Mouse (Mus musculus) midbrain, embryonic 11.5 days (tissue): ENCODE data around the gene Depdc1b. TPM values are rescaled to one million over a fixed set of nuclear protein-coding genes. Genes with fewer than 3 reads are reported as not detected.
A peak's percentile ranks its signal among the peaks of the same experiment; 100 is the strongest.

Experiments used
- ATAC-seq: fragments of 200-750 bp; cut with Nextera tagmentation; 2 replicates; pipeline ENCODE4 v1.8.0; 2017; ENCODE audit warnings: moderate TSS enrichment, moderate library complexity; ENCODE audit not compliant: low FRiP score
- DNase-seq: peaks from one replicate; pipeline ENCODE4 v3.0.0; 2015; ENCODE audit warnings: low spot score; ENCODE audit errors: missing footprints
- H3K27ac ChIP-seq: fragments of 300-500 bp; sonication (generic); 2 replicates; pipeline ENCODE4 v1.5.1; 2014; ENCODE audit warnings: low read depth, low read length
- H3K27me3 ChIP-seq: fragments of 300-500 bp; sonication (generic); 2 replicates; pipeline ENCODE4 v1.6.1; 2014; ENCODE audit warnings: mild to moderate bottlenecking, low read length, moderate library complexity, mixed read lengths; ENCODE audit not compliant: control insufficient read depth, insufficient read depth
- H3K36me3 ChIP-seq: fragments of 300-500 bp; sonication (generic); 2 replicates; pipeline ENCODE4 v1.6.1; 2014; ENCODE audit warnings: mild to moderate bottlenecking, low read length, moderate library complexity, mixed read lengths; ENCODE audit not compliant: control insufficient read depth, insufficient read depth
- H3K4me1 ChIP-seq: fragments of 300-500 bp; sonication (generic); 2 replicates; pipeline ENCODE4 v1.6.1; 2014; ENCODE audit warnings: low read length; ENCODE audit not compliant: control insufficient read depth, insufficient read depth
- H3K4me2 ChIP-seq: fragments of 300-500 bp; sonication (generic); 2 replicates; pipeline ENCODE4 v1.6.1; 2014; ENCODE audit warnings: mild to moderate bottlenecking, moderate library complexity
- H3K4me3 ChIP-seq: fragments of 300-500 bp; sonication (generic); 2 replicates; pipeline ENCODE4 v1.5.1; 2014; ENCODE audit warnings: low read depth, low read length
- H3K9ac ChIP-seq: fragments of 300-500 bp; sonication (generic); 2 replicates; pipeline ENCODE4 v1.6.1; 2014; ENCODE audit warnings: low read length
- H3K9me3 ChIP-seq: fragments of 300-500 bp; sonication (generic); 2 replicates; pipeline ENCODE4 v1.6.1; 2016; ENCODE audit warnings: low read length; ENCODE audit not compliant: control insufficient read depth
- WGBS: fragments of 180-500 bp; shearing (Covaris S2); extraction: QIAGEN DNeasy Blood & Tissue Kit; methylation state at CpG from one replicate; pipeline ENCODE4 v1.1.7; 2014; 5-methylcytosine and 5-hydroxymethylcytosine counted together
- polyA plus RNA-seq: library from polyadenylated mRNA; unstranded; fragments of >200 nt; fragmentation: Nextera tagmentation; extraction: Ambion mirVana; gene quantifications from 2 replicates; pipeline ENCODE4 v1.2.1, GENCODE M21; 2014

Depdc1b gene
- polyA plus RNA-seq, 1 experiment from 2014 or later, result 17.3 TPM

DNA sequence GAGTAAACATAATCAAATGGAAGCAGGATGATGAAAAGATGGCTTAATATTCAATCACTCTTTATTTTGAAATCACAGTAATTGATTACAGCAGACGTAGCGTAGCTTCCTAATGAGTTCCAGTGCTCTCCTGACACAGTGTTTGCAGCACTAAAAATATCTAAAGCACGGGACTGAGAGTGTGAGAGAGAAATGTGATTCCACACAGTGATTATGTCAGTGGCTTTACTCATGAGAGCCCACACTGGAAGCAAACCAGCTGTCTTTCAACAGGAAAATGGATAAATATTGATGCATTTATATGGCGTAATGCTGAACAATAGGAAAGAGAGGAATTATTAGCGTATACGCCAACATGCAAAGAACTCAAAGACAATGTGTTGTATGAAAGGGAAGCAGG, 37.5 kb upstream of the Depdc1b start:
- Histone ChIP-seq H3K36me3 (no peaks in the 10 kb centered on the region), H3K27ac (no peak overlapping the region), H3K9me3 (no peaks in the 10 kb centered on the region), H3K9ac (no peak overlapping the region), H3K27me3 (no peaks in the 10 kb centered on the region), H3K4me3 (no peak overlapping the region), H3K4me2 (no peak overlapping the region), H3K4me1 (no peaks in the 10 kb centered on the region)
- ATAC-seq (no peak), DNase-seq (no peak)
- WGBS, result 83% methylated on average over 6 of the region's 6 CpGs

- H3K4me2 ChIP-seq, result no peak overlapping the region
- no peaks in the 10 kb centered on the region for H3K4me1 ChIP-seq
- H3K27me3 ChIP-seq, result no peaks in the 10 kb centered on the region
- no peak for ATAC-seq
- H3K9me3 ChIP-seq, result no peaks in the 10 kb centered on the region
- H3K36me3 ChIP-seq, result no peaks in the 10 kb centered on the region
- 86% methylated on average over 2 of the region's 2 CpGs for WGBS
- H3K4me3 ChIP-seq, result no peak overlapping the region
- no peak overlapping the region for H3K9ac ChIP-seq
- peak; percentile 37 for DNase-seq
- H3K27ac ChIP-seq, result no peak overlapping the region
These were observed 31.8 kb upstream of the Depdc1b start for GRCm38 (mm10) chr13:108284312-108284711.

GRCm38 (mm10) chr13:108287953-108288352, 28.2 kb upstream of the Depdc1b start:
- no peak overlapping the region for H3K27ac ChIP-seq
- no peaks in the 10 kb centered on the region for H3K27me3 ChIP-seq
- H3K9me3 ChIP-seq, result no peaks in the 10 kb centered on the region
- 68% methylated on average over 3 of the region's 3 CpGs for WGBS
- H3K9ac ChIP-seq, result no peak overlapping the region
- no peak overlapping the region for H3K4me3 ChIP-seq
- H3K4me2 ChIP-seq, result no peak overlapping the region
- no peaks in the 10 kb centered on the region for H3K36me3 ChIP-seq
- ATAC-seq (no peak), DNase-seq (no peak)
- no peaks in the 10 kb centered on the region for H3K4me1 ChIP-seq

- H3K27ac ChIP-seq, result no peak overlapping the region
- H3K27me3 ChIP-seq, result no peaks in the 10 kb centered on the region
- H3K9me3 ChIP-seq, result no peaks in the 10 kb centered on the region
- DNase-seq (peak; percentile 57), ATAC-seq (no peak)
- H3K4me3 ChIP-seq, result no peak overlapping the region
- H3K9ac ChIP-seq, result no peak overlapping the region
- H3K4me1 ChIP-seq, result no peaks in the 10 kb centered on the region
- WGBS, result 86% methylated on average over 3 of the region's 3 CpGs
- no peaks in the 10 kb centered on the region for H3K36me3 ChIP-seq
- no peak overlapping the region for H3K4me2 ChIP-seq
These were observed 26.7 kb upstream of the Depdc1b start for GRCm38 (mm10) chr13:108289436-108289835.

DNA sequence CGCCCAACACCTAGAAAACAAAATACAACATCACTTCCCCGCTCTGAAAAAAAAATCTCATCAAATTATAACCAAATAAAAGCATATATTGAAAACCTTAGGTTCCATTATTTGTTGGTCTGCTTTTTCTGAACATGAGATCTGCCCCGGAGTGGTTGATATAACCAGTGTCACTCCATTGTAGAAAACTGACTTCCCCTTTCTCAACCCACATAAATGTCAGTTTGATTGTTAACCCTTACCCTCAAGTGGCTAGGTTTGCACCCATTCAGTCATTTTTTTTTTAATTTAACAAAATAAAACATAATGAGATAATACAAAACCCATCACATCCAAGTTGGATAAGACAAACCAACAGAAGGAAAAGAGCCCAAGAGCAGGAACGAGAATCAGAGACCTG, 25.8 kb upstream of the Depdc1b start:
- H3K4me2 ChIP-seq, result no peak overlapping the region
- no peak overlapping the region for H3K9ac ChIP-seq
- ATAC-seq (no peak), DNase-seq (no peak)
- no peaks in the 10 kb centered on the region for H3K4me1 ChIP-seq
- no peak overlapping the region for H3K4me3 ChIP-seq
- H3K27ac ChIP-seq, result no peak overlapping the region
- H3K36me3 ChIP-seq, result no peaks in the 10 kb centered on the region
- H3K9me3 ChIP-seq, result no peaks in the 10 kb centered on the region
- no peaks in the 10 kb centered on the region for H3K27me3 ChIP-seq
- WGBS, result 90% methylated on average over 4 of the region's 4 CpGs

- 30% methylated on average over 12 of the region's 12 CpGs for WGBS
- Histone ChIP-seq H3K4me1 (peaks cover 5% of the 10 kb centered on the region; the same call in 1 of the 2 replicates), H3K9me3 (no peaks in the 10 kb centered on the region), H3K4me2 (peak overlapping the region; percentile 19; the same call in 1 of the 2 replicates), H3K36me3 (no peaks in the 10 kb centered on the region), H3K27ac (no peak overlapping the region), H3K4me3 (no peak overlapping the region), H3K27me3 (no peaks in the 10 kb centered on the region), H3K9ac (no peak overlapping the region)
- peak; percentile 92 for DNase-seq
- ATAC-seq, result peak; percentile 74
These were observed 18.6 kb upstream of the Depdc1b start for GRCm38 (mm10) chr13:108297350-108298093.

GRCm38 (mm10) chr13:108298241-108298640, 17.9 kb upstream of the Depdc1b start:
- Histone ChIP-seq H3K9me3 (no peaks in the 10 kb centered on the region), H3K9ac (no peak overlapping the region), H3K4me2 (no peak overlapping the region), H3K4me3 (no peak overlapping the region), H3K36me3 (no peaks in the 10 kb centered on the region), H3K27ac (no peak overlapping the region), H3K27me3 (no peaks in the 10 kb centered on the region), H3K4me1 (peaks cover 5% of the 10 kb centered on the region; the same call in 1 of the 2 replicates)
- ATAC-seq (no peak), DNase-seq (no peak)
- 76% methylated on average over 5 of the region's 5 CpGs for WGBS

DNA sequence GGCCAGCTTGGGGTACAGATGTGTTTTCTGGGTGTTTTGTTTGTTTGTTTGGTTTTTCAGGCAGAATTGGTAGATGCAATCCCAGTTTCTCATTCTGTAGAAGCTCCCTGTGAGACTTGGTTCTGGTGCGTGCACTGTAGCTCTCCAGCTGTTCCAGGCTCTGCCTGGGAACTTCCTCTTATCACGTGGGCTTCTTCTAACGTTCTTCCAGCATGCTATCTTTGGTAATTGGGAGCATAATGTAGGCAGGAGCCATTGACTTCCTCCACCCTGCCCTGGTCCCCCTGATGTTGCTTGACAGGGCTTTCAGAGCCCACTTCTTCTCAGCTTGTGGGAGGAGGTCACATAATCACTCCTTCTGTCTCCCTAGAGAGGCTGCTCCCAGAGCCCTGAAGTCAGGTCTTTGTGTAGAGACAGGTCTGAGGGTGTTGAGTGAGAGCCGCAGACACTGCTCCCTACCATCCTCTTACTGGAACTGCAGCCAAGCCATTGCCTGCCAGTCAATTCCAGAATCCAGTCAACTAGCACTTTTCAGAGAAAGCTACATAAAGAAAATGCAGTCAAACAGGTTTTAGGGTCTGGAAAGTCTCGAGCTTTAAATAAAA, 15.7 kb upstream of the Depdc1b start:
- H3K4me2 ChIP-seq, result no peak overlapping the region
- 33% methylated on average over 5 of the region's 5 CpGs for WGBS
- no peak overlapping the region for H3K9ac ChIP-seq
- H3K36me3 ChIP-seq, result no peaks in the 10 kb centered on the region
- H3K4me1 ChIP-seq, result peaks cover 5% of the 10 kb centered on the region; the same call in 1 of the 2 replicates
- H3K4me3 ChIP-seq, result no peak overlapping the region
- H3K9me3 ChIP-seq, result no peaks in the 10 kb centered on the region
- H3K27ac ChIP-seq, result no peak overlapping the region
- ATAC-seq, result peak; percentile 40; the same call in 1 of the 2 replicates
- peak; percentile 85 for DNase-seq
- H3K27me3 ChIP-seq, result no peaks in the 10 kb centered on the region

DNA sequence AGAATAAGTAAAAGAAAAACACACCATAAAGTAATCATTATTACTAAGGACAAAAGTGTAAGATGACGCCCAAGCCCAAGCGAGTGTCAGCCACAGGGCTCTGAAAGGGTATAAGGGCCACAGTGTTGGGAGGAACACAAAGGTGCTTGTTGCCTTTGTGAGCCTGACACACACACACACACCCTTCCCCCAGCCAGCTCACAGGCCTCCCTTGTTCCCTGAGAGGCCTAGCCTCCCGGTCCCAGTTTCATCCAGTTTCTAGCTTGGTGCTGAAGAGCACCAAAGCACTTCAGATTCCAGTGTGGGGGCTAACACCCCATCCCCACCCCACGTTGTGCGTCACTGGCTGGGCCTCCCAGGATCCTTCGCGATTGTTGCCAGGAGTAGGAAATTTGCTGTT, 14.7 kb upstream of the Depdc1b start:
- no peak overlapping the region for H3K27ac ChIP-seq
- 46% methylated on average over 7 of the region's 7 CpGs for WGBS
- no peaks in the 10 kb centered on the region for H3K27me3 ChIP-seq
- H3K9me3 ChIP-seq, result no peaks in the 10 kb centered on the region
- no peak overlapping the region for H3K4me2 ChIP-seq
- peaks cover 5% of the 10 kb centered on the region; the same call in 1 of the 2 replicates for H3K4me1 ChIP-seq
- DNase-seq, result no peak
- peak; percentile 69; the same call in 1 of the 2 replicates for ATAC-seq
- H3K4me3 ChIP-seq, result no peak overlapping the region
- H3K36me3 ChIP-seq, result no peaks in the 10 kb centered on the region
- peak overlapping the region; percentile 32; the same call in 1 of the 2 replicates for H3K9ac ChIP-seq
